Mouse (Mus musculus) neural tube, embryonic 14.5 days (tissue): ENCODE measurements at regions not wholly inside any gene's neighbourhood (a gene's known extent, or its start where the extent isn't known, plus 50 kb on each side); places are given as distances from the start of the nearest gene placed in this dataset.

ENCODE experiments used
- ATAC-seq: fragments of 200-750 bp; cut with Nextera tagmentation; 2 replicates; pipeline ENCODE4 v1.8.0; 2017; ENCODE audit warnings: low read depth, mild to moderate bottlenecking, moderate TSS enrichment, moderate library complexity
- H3K27ac ChIP-seq: fragments of 300-500 bp; sonication (generic); 2 replicates; pipeline ENCODE4 v1.5.1; 2014; ENCODE audit warnings: low read depth, mild to moderate bottlenecking, control low read depth, low read length, moderate library complexity, mixed read lengths
- H3K27me3 ChIP-seq: fragments of 300-500 bp; sonication (generic); 2 replicates; pipeline ENCODE4 v1.6.1; 2014; ENCODE audit warnings: low read length; ENCODE audit not compliant: control insufficient read depth, insufficient read depth
- H3K36me3 ChIP-seq: fragments of 300-500 bp; sonication (generic); 2 replicates; pipeline ENCODE4 v1.6.1; 2014; ENCODE audit warnings: low read length, mixed read lengths; ENCODE audit not compliant: control insufficient read depth, insufficient read depth
- H3K4me1 ChIP-seq: fragments of 300-500 bp; sonication (generic); 2 replicates; pipeline ENCODE4 v1.6.1; 2014; ENCODE audit warnings: low read length; ENCODE audit not compliant: control insufficient read depth, insufficient read depth
- H3K4me2 ChIP-seq: fragments of 300-500 bp; sonication (generic); 2 replicates; pipeline ENCODE4 v1.6.1; 2014; ENCODE audit warnings: mild to moderate bottlenecking, low read depth, low read length, control low read depth
- H3K4me3 ChIP-seq: fragments of 300-500 bp; sonication (generic); 2 replicates; pipeline ENCODE4 v1.5.1; 2014; ENCODE audit warnings: low read depth, low read length, control low read depth, mixed read lengths
- H3K9ac ChIP-seq: fragments of 300-500 bp; sonication (generic); replicated peaks from 2 replicates; pipeline ENCODE4 v1.6.1; 2014; ENCODE audit warnings: low read depth, mild to moderate bottlenecking, control low read depth, low read length, mixed read lengths
- H3K9me3 ChIP-seq: fragments of 300-500 bp; sonication (generic); 2 replicates; pipeline ENCODE4 v1.6.1; 2016; ENCODE audit warnings: low read length; ENCODE audit not compliant: control insufficient read depth
- WGBS: fragments of 180-500 bp; shearing (Covaris S2); extraction: QIAGEN DNeasy Blood & Tissue Kit; methylation state at CpG from one replicate; pipeline ENCODE4 v1.1.7; 2014; 5-methylcytosine and 5-hydroxymethylcytosine counted together

GRCm38 (mm10) chr13:40525501-40525900, 164.3 kb upstream of the Ofcc1 start:
- Histone ChIP-seq H3K27me3 (no peaks in the 10 kb centered on the region), H3K9ac (no peak overlapping the region), H3K4me3 (no peak overlapping the region), H3K9me3 (no peaks in the 10 kb centered on the region), H3K27ac (no peak overlapping the region), H3K36me3 (no peaks in the 10 kb centered on the region), H3K4me1 (no peaks in the 10 kb centered on the region), H3K4me2 (no peak overlapping the region)
- ATAC-seq = no peak

GRCm38 (mm10) chr13:40523115-40523514, 161.9 kb upstream of the Ofcc1 start:
- ATAC-seq = no peak
- Histone ChIP-seq H3K36me3 (no peaks in the 10 kb centered on the region), H3K4me1 (no peaks in the 10 kb centered on the region), H3K27me3 (no peaks in the 10 kb centered on the region), H3K9me3 (no peaks in the 10 kb centered on the region), H3K4me3 (no peak overlapping the region), H3K4me2 (no peak overlapping the region), H3K27ac (no peak overlapping the region), H3K9ac (no peak overlapping the region)
- WGBS = 35% methylated on average over 2 of the region's 2 CpGs

- H3K36me3 ChIP-seq = no peaks in the 10 kb centered on the region
- 76% methylated on average over 4 of the region's 4 CpGs for WGBS
- H3K4me2 ChIP-seq = no peak overlapping the region
- no peak for ATAC-seq
- no peak overlapping the region for H3K9ac ChIP-seq
- no peaks in the 10 kb centered on the region for H3K4me1 ChIP-seq
- no peaks in the 10 kb centered on the region for H3K27me3 ChIP-seq
- no peak overlapping the region for H3K4me3 ChIP-seq
- H3K27ac ChIP-seq = no peak overlapping the region
- H3K9me3 ChIP-seq = no peaks in the 10 kb centered on the region
Observed at GRCm38 (mm10) chr13:40518180-40518579, 156.9 kb upstream of the Ofcc1 start.

GRCm38 (mm10) chr13:40509290-40509689, 148.0 kb upstream of the Ofcc1 start:
- Histone ChIP-seq H3K9me3 (no peaks in the 10 kb centered on the region), H3K9ac (no peak overlapping the region), H3K27ac (no peak overlapping the region), H3K4me3 (no peak overlapping the region), H3K27me3 (no peaks in the 10 kb centered on the region), H3K4me1 (no peaks in the 10 kb centered on the region), H3K36me3 (no peaks in the 10 kb centered on the region), H3K4me2 (no peak overlapping the region)
- 37% methylated on average over 1 of the region's 1 CpGs for WGBS
- ATAC-seq = no peak

GRCm38 (mm10) chr13:40480830-40481229, 119.6 kb upstream of the Ofcc1 start:
- no peak overlapping the region for H3K9ac ChIP-seq
- ATAC-seq = no peak
- no peaks in the 10 kb centered on the region for H3K9me3 ChIP-seq
- H3K27me3 ChIP-seq = no peaks in the 10 kb centered on the region
- 38% methylated on average over 7 of the region's 7 CpGs for WGBS
- H3K4me3 ChIP-seq = no peak overlapping the region
- H3K4me2 ChIP-seq = no peak overlapping the region
- H3K4me1 ChIP-seq = no peaks in the 10 kb centered on the region
- H3K27ac ChIP-seq = no peak overlapping the region
- no peaks in the 10 kb centered on the region for H3K36me3 ChIP-seq

GRCm38 (mm10) chr13:40472683-40473082, 111.4 kb upstream of the Ofcc1 start:
- Histone ChIP-seq H3K4me2 (no peak overlapping the region), H3K9me3 (no peaks in the 10 kb centered on the region), H3K27me3 (no peaks in the 10 kb centered on the region), H3K4me3 (no peak overlapping the region), H3K36me3 (no peaks in the 10 kb centered on the region), H3K9ac (no peak overlapping the region), H3K4me1 (no peaks in the 10 kb centered on the region), H3K27ac (no peak overlapping the region)
- WGBS = 91% methylated on average over 3 of the region's 3 CpGs
- ATAC-seq = no peak

GRCm38 (mm10) chr13:40469162-40469561, 107.9 kb upstream of the Ofcc1 start:
- no peak for ATAC-seq
- Histone ChIP-seq H3K27ac (no peak overlapping the region), H3K9ac (no peak overlapping the region), H3K9me3 (no peaks in the 10 kb centered on the region), H3K4me1 (no peaks in the 10 kb centered on the region), H3K27me3 (no peaks in the 10 kb centered on the region), H3K4me2 (no peak overlapping the region), H3K36me3 (no peaks in the 10 kb centered on the region), H3K4me3 (no peak overlapping the region)
- WGBS = 91% methylated on average over 7 of the region's 7 CpGs

- H3K4me3 ChIP-seq = no peak overlapping the region
- no peaks in the 10 kb centered on the region for H3K9me3 ChIP-seq
- no peak overlapping the region for H3K9ac ChIP-seq
- no peaks in the 10 kb centered on the region for H3K4me1 ChIP-seq
- 88% methylated on average over 2 of the region's 2 CpGs for WGBS
- ATAC-seq = no peak
- H3K27ac ChIP-seq = no peak overlapping the region
- H3K36me3 ChIP-seq = no peaks in the 10 kb centered on the region
- H3K27me3 ChIP-seq = no peaks in the 10 kb centered on the region
- no peak overlapping the region for H3K4me2 ChIP-seq
Observed at GRCm38 (mm10) chr13:40453360-40453759, 92.1 kb upstream of the Ofcc1 start.

GRCm38 (mm10) chr13:40429831-40430230, 68.6 kb upstream of the Ofcc1 start:
- H3K36me3 ChIP-seq = no peaks in the 10 kb centered on the region
- H3K4me2 ChIP-seq = no peak overlapping the region
- WGBS = 82% methylated on average over 8 of the region's 8 CpGs
- H3K27me3 ChIP-seq = no peaks in the 10 kb centered on the region
- H3K4me3 ChIP-seq = no peak overlapping the region
- H3K27ac ChIP-seq = no peak overlapping the region
- ATAC-seq = no peak
- H3K9ac ChIP-seq = no peak overlapping the region
- H3K9me3 ChIP-seq = no peaks in the 10 kb centered on the region
- H3K4me1 ChIP-seq = no peaks in the 10 kb centered on the region

- H3K36me3 ChIP-seq = no peaks in the 10 kb centered on the region
- no peaks in the 10 kb centered on the region for H3K27me3 ChIP-seq
- H3K9ac ChIP-seq = no peak overlapping the region
- H3K4me3 ChIP-seq = no peak overlapping the region
- H3K9me3 ChIP-seq = no peaks in the 10 kb centered on the region
- WGBS = 66% methylated on average over 3 of the region's 3 CpGs
- no peak for ATAC-seq
- no peak overlapping the region for H3K4me2 ChIP-seq
- no peak overlapping the region for H3K27ac ChIP-seq
- no peaks in the 10 kb centered on the region for H3K4me1 ChIP-seq
Observed at GRCm38 (mm10) chr13:40423051-40423450, 61.8 kb upstream of the Ofcc1 start.
